7 mouse cellular contexts compared by ENCODE assay signal in genomic region chr10:95561616-95562015, GRCm38 (mm10). TPM values are rescaled to one million over a fixed set of nuclear protein-coding genes. Genes with fewer than 3 reads are reported as not detected.
DNase-seq lines count a peak whose midpoint lies in the region; ATAC-seq lines count a peak whose summit lies in the region.

No protein-coding gene starts in this region.

- peak overlapping the region; percentile 95 for H3K4me3 ChIP-seq in neural tube, embryonic 11.5 days (ENCODE audit: low read depth, low read length)
- H3K4me3 ChIP-seq in forebrain, embryonic 15.5 days = peak overlapping the region; percentile 96
- H3K4me3 ChIP-seq in liver, embryonic 12.5 days = peak overlapping the region; percentile 93

- no peaks in the 10 kb centered on the region for H3K36me3 ChIP-seq in neural tube, embryonic 11.5 days (ENCODE audit: control insufficient read depth, insufficient read depth, low read length)
- no peaks in the 10 kb centered on the region for H3K36me3 ChIP-seq in forebrain, embryonic 15.5 days
- H3K36me3 ChIP-seq in liver, embryonic 12.5 days = peaks cover 56% of the 10 kb centered on the region

- peaks cover 12% of the 10 kb centered on the region; the same call in 1 of the 2 replicates for H3K4me1 ChIP-seq in neural tube, embryonic 11.5 days (ENCODE audit: control insufficient read depth, insufficient read depth, low read length)
- peaks cover 35% of the 10 kb centered on the region for H3K4me1 ChIP-seq in forebrain, embryonic 15.5 days
- H3K4me1 ChIP-seq in liver, embryonic 12.5 days = peaks cover 78% of the 10 kb centered on the region

- DNase-seq in neural tube, embryonic 11.5 days (ENCODE audit: low spot score) = no peak
- DNase-seq in neural tube, embryonic 10.5 days (ENCODE audit: extremely low spot score, low spot score) = no peak
- DNase-seq in spleen, postnatal 10 days (ENCODE audit: low spot score in 2 of 2) = no peak
- DNase-seq in thymus, postnatal 14 days = no peak
- no peak for DNase-seq in layer of hippocampus, postnatal 25 days (ENCODE audit: extremely low spot score in 1 of 2, low spot score in 1 of 2)

- no peaks in the 10 kb centered on the region for H3K9me3 ChIP-seq in neural tube, embryonic 11.5 days (ENCODE audit: control insufficient read depth, low read length)
- H3K9me3 ChIP-seq in forebrain, embryonic 15.5 days = no peaks in the 10 kb centered on the region
- no peaks in the 10 kb centered on the region for H3K9me3 ChIP-seq in liver, embryonic 12.5 days (replicated peaks)

- peak overlapping the region; percentile 79 for H3K4me2 ChIP-seq in neural tube, embryonic 11.5 days (ENCODE audit: low read depth)
- H3K4me2 ChIP-seq in forebrain, embryonic 15.5 days (replicated peaks) = peak overlapping the region; percentile 75
- peak overlapping the region; percentile 80 for H3K4me2 ChIP-seq in liver, embryonic 12.5 days

- no peak overlapping the region for H3K27ac ChIP-seq in neural tube, embryonic 11.5 days (ENCODE audit: low read depth, low read length)
- H3K27ac ChIP-seq in forebrain, embryonic 15.5 days (replicated peaks) = no peak overlapping the region
- peak overlapping the region; percentile 90; the same call in 1 of the 2 replicates for H3K27ac ChIP-seq in liver, embryonic 12.5 days

- no peak overlapping the region for H3K9ac ChIP-seq in neural tube, embryonic 11.5 days (ENCODE audit: low read length)
- 0 out of 2 replicates have a peak overlapping the region, but pooled peaks have one; percentile 14 for H3K9ac ChIP-seq in forebrain, embryonic 15.5 days (replicated peaks)
- peak overlapping the region; percentile 97 for H3K9ac ChIP-seq in liver, embryonic 12.5 days

- ATAC-seq in neural tube, embryonic 11.5 days (ENCODE audit: insufficient read depth, low FRiP score, low TSS enrichment) = no peak
- ATAC-seq in forebrain, embryonic 15.5 days (replicated peaks) = no peak
- ATAC-seq in liver, embryonic 12.5 days = no peak

- 60% methylated on average over 7 of the region's 7 CpGs for WGBS in neural tube, embryonic 11.5 days
- WGBS in forebrain, embryonic 15.5 days = 47% methylated on average over 7 of the region's 7 CpGs
- WGBS in liver, embryonic 12.5 days (ENCODE audit: insufficient replicate concordance) = 63% methylated on average over 7 of the region's 7 CpGs

- no peaks in the 10 kb centered on the region for H3K27me3 ChIP-seq in neural tube, embryonic 11.5 days (ENCODE audit: control insufficient read depth, insufficient read depth, low read length)
- H3K27me3 ChIP-seq in forebrain, embryonic 15.5 days = no peaks in the 10 kb centered on the region
- no peaks in the 10 kb centered on the region for H3K27me3 ChIP-seq in liver, embryonic 12.5 days (replicated peaks)

RNA-seq across cellular contexts. Expression of gene Nudt4, which starts 2.3 kb away (rescaled TPM):
- 139 TPM in 2 replicates for polyA plus RNA-seq in neural tube, embryonic 11.5 days (2014; fragmentation: Nextera tagmentation; extraction: Ambion mirVana)
- 74.7 and 79.2 TPM in 2 replicates for polyA plus RNA-seq in forebrain, embryonic 15.5 days (2015; fragmentation: Nextera tagmentation; extraction: Ambion mirVana)
- polyA plus RNA-seq in liver, embryonic 12.5 days (2016; fragmentation: Nextera tagmentation; extraction: Ambion mirVana) = 130 and 134 TPM in 2 replicates
- 10 to 100 TPM; 84.4 to 90.5 TPM for total RNA-seq in layer of hippocampus, postnatal 25 days (2021)

RNA-seq across cellular contexts. Expression of gene Ube2n, which starts 46.7 kb away (rescaled TPM):
- polyA plus RNA-seq in neural tube, embryonic 11.5 days (2014; fragmentation: Nextera tagmentation; extraction: Ambion mirVana) = 462 and 477 TPM in 2 replicates
- polyA plus RNA-seq in forebrain, embryonic 15.5 days (2015; fragmentation: Nextera tagmentation; extraction: Ambion mirVana) = 394 and 412 TPM in 2 replicates
- polyA plus RNA-seq in liver, embryonic 12.5 days (2016; fragmentation: Nextera tagmentation; extraction: Ambion mirVana) = 191 and 193 TPM in 2 replicates
- total RNA-seq in layer of hippocampus, postnatal 25 days (2021) = 100 to 1,000 TPM; 186 to 197 TPM

RNA-seq across cellular contexts. Expression of gene Mrpl42, which starts 59.9 kb away (rescaled TPM):
- polyA plus RNA-seq in neural tube, embryonic 11.5 days (2014; fragmentation: Nextera tagmentation; extraction: Ambion mirVana) = 295 and 300 TPM in 2 replicates
- polyA plus RNA-seq in forebrain, embryonic 15.5 days (2015; fragmentation: Nextera tagmentation; extraction: Ambion mirVana) = 232 and 246 TPM in 2 replicates
- 248 and 264 TPM in 2 replicates for polyA plus RNA-seq in liver, embryonic 12.5 days (2016; fragmentation: Nextera tagmentation; extraction: Ambion mirVana)
- total RNA-seq in layer of hippocampus, postnatal 25 days (2021) = 10 to 100 TPM; 77.2 to 77.9 TPM
